Mouse (Mus musculus) layer of hippocampus, adult 8-10 months (tissue): ENCODE results near the gene Gm20831. TPM values are rescaled to one million over a fixed set of nuclear protein-coding genes. Genes with fewer than 3 reads are reported as not detected.
"Not testable (repeated sequence)": the region's sequence is repeated elsewhere in the genome, so short reads cannot be mapped to it uniquely, and the experiment has no call there.

ENCODE experiments used
- DNase-seq, 2 experiments: peaks; one replicate each; pipeline ENCODE4 v3.0.0; 2022; ENCODE audit warnings: low spot score in 2 of 2
- total RNA-seq, 4 experiments: library from RNA; stranded (reverse); gene quantifications; 2 replicates each; pipeline ENCODE4 v1.2.4; 2022

Gene Gm20831
- not detected for total RNA-seq

- not testable (repeated sequence) for DNase-seq
Measured at GRCm38 (mm10) chrY:17874441-17874840, at the start of gene Gm20831, which contains the start of gene Gm20772. Gene Gm20831 (plus strand): TSS chrY:17874741. Gene Gm20772 (plus strand): TSS chrY:17874741.

DNA sequence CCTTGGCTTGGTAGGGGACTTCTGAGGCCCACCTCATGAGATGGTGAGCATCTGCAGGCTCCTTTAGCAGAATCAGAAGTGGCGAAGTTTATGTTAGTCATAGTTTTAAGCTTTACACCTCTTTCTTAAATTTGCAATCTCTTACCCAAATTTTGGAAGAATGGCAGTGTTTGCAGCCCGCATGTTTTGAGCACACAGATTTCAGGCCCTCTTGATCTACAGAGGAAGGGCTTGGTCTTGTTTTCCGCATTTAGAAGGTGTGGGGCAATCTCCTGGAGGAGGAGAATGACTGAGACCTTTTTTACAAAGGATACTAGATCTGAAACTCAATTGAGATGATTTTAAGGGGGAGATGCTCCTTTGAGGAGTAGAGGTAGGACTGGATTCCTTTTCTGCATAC lies 28.4 kb upstream of the Gm20831 start, which contains the start of gene Gm21904:
Gene Gm21904 (minus strand): TSS at position 101 of the 400 bp plus-strand sequence.
- DNase-seq = not testable (repeated sequence)

DNA sequence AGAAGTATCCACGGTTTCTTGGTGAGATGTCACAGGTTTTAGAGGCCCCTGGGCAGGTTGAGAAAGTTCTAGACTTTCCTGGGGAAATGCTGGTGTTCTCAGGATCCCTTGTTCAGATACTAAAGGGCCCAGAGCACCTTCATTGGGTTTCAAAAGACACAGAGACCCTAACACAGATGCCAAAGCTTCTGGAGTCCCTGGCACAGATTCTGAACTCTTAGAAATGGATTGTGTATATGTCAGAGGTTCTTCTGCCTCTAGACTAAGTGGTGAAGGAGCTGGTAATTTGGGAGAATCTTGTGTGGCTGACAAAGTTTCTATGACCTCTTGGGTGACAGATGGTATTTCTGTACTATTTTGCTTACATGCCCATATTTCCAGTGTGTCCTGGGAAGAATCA lies 62.7 kb downstream of the Gm20831 start, which contains the start of gene Srsy:
Gene Srsy (minus strand): TSS at position 101 of the 400 bp plus-strand sequence.
- DNase-seq = not testable (repeated sequence)

Other genes with a start within 250 kb of the Gm20831 start
- not detected for gene Gm21904, start 28.5 kb upstream of the Gm20831 start, total RNA-seq
- gene Gm20772, start within 50 bp of the Gm20831 start, total RNA-seq = not detected
- not detected for gene Srsy, start 62.6 kb downstream of the Gm20831 start, total RNA-seq
- gene Gm21764, start 187.1 kb downstream of the Gm20831 start, total RNA-seq = not detected
- not detected for gene Ssty1, start 214.4 kb downstream of the Gm20831 start, total RNA-seq